Mouse (Mus musculus) gastrocnemius, adult 2 months (tissue): ENCODE measurements around the gene Gm4767. TPM values are rescaled to one million over a fixed set of nuclear protein-coding genes. Genes with fewer than 3 reads are reported as not detected.
"Not testable (repeated sequence)": the region's sequence is repeated elsewhere in the genome, so short reads cannot be mapped to it uniquely, and the experiment has no call there.

Source experiments
- DNase-seq: peaks from one replicate; pipeline ENCODE4 v3.0.0; 2022
- H3K27ac ChIP-seq: fragments of 200-600 bp; 2 replicates; pipeline ENCODE4 v1.8.1; 2022; ENCODE audit warnings: mild to moderate bottlenecking
- H3K4me3 ChIP-seq: fragments of 200-600 bp; 2 replicates; pipeline ENCODE4 v1.8.1; 2022; ENCODE audit warnings: mild to moderate bottlenecking, moderate library complexity
- intact Hi-C: fragments of 180-260 bp; cut with DNase I; formaldehyde crosslinking; loops from one replicate; pipeline ENCODE4 v1.15.1; 2025
- long read RNA-seq, 2 experiments: library from polyadenylated mRNA; stranded (forward); transcript quantifications; one replicate each; pipeline ENCODE4 v2.0.0; 2021
- total RNA-seq, 2 experiments: library from RNA; stranded (reverse); gene quantifications; 2 replicates each; pipeline ENCODE4 v1.2.3; 2021

Gm4767 gene
- 1 to 10 TPM in 1 of 2 experiments, under 1 TPM in 1; 0.89 to 1.0 TPM for total RNA-seq
- long read RNA-seq, experiment 1 = 0 reads
- long read RNA-seq, experiment 2 = 0 reads

DNA sequence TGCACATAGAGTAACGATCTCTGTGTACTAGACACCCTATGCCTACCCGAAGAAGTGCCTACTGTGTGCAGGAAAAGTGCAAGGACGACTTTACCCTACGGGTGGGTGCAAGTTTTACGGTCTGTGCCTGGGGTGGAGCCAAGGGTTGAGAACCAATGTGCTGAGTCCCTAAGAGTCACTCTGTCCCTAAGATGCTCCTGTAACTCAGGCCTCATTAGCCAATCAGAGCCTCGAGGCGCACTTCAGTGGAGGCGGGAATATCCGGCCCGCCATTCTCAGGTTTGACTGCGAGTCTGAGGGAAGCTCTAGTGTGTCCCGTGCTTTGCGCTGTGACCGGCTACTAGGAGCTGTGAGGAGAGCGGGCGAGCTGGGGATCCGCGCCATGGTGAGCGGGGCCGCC is at the start of gene Gm4767:
Gm4767 (plus strand) TSS at position 288 of the 400 bp plus-strand sequence.
- H3K4me3 ChIP-seq, H3K27ac ChIP-seq, intact Hi-C loops: not testable (repeated sequence)
- peak; percentile 12 for DNase-seq

- H3K4me3 ChIP-seq, intact Hi-C loops, DNase-seq, H3K27ac ChIP-seq: not testable (repeated sequence)
Observed at GRCm38 (mm10) chr10:81770506-81771403, 41.2 kb upstream of the Gm4767 start, which contains the start of gene Gm3055. Gene Gm3055, minus strand, starts transcription at chr10:81771161.

DNA sequence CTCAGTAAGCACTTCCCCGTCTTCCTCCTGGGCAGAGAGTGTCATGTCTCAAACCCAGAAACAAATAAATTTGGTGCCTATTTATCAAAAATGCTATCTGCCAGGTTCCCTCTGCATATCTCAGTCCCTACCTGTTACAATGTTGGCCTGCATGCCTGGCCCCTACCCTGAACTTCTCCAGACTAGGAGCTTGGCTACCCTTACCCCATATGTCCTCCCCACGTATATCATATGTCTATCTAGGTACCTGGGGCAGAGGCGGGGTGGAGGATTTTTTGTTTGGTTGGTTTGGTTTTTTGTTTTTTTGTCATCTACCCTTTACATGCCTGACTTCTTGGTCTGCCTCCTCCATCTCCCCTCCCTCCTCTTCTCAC is 40.6 kb upstream of the Gm4767 start:
- not testable (repeated sequence) for H3K4me3 ChIP-seq

DNA sequence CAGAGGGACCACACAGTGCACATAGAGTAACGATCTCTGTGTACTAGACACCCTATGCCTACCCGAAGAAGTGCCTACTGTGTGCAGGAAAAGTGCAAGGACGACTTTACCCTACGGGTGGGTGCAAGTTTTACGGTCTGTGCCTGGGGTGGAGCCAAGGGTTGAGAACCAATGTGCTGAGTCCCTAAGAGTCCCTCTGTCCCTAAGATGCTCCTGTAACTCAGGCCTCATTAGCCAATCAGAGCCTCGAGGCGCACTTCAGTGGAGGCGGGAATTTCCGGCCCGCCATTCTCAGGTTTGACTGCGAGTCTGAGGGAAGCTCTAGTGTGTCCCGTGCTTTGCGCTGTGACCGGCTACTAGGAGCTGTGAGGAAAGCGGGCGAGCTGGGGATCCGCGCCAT is 34.2 kb downstream of the Gm4767 start:
- DNase-seq, H3K27ac ChIP-seq, intact Hi-C loops, H3K4me3 ChIP-seq: not testable (repeated sequence)

More for the DNA sequence above, 40.6 kb upstream of the Gm4767 start:
- intact Hi-C loops, H3K27ac ChIP-seq, DNase-seq: not testable (repeated sequence)

DNA sequence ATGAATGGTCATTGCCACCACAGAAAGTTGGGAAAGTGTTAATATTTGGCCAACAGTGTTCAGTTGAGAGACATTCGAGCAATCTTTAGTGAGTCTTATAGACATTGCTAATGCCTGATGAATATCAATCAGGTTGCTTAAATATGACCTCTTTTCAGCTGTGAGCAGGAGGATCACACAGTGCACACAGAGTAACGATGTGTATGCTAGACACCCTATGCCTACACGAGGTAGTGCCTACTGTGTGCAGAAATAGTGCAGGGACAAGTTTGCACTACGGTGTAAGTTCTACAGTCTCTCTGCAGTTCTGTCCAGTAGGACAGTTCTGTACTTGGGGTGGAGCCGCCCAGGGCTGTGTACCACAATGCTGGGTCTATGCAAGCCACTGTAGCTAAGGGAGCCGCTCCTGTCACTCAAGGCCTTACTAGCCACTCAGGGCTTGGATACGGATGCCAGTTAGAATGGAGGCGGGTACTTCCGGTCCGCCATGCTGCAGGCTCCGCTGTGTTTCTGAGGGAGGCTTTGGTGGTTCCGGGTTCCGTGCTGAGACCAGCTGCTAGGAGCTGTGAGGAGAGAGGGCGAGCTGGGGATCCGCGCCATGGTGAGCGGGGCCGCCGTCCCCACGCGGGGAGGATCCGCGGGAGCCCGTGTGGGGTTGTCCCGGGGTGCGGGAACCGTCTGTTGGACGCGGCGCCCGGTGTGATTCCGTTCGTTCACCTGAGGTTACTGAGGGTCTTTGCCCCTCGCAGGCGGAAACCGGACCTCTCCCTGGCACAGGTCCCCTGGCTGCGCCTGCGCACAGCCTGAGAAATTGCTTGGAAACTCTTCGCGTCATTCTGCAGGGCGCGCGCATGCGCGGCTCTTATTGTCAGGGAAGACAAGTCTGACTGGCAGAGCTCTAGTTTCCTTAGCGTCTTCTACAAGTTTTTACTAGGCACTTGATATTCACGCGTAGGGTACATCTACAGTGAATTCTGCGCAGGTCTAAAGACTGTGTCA is 51.7 kb downstream of the Gm4767 start, which contains the start of gene Gm32687:
Gm32687 (plus strand) TSS at position 526 of the 999 bp plus-strand sequence.
- H3K27ac ChIP-seq, intact Hi-C loops, H3K4me3 ChIP-seq: not testable (repeated sequence)
- DNase-seq = peak; percentile 7

Other genes starting within 250 kb of the Gm4767 start
- 1 to 10 TPM; 5.6 to 7.3 TPM for gene Tle2, start 237.6 kb upstream of the Gm4767 start, total RNA-seq
- 1 to 10 TPM; 5.6 to 6.7 TPM for gene Tle6, start 211.1 kb upstream of the Gm4767 start, total RNA-seq
- 1 to 10 TPM; 2.5 to 3.9 TPM for gene BC025920, start 205.9 kb upstream of the Gm4767 start, total RNA-seq
- gene Sirt6, start 184.4 kb upstream of the Gm4767 start, total RNA-seq = 1 to 10 TPM; 4.7 to 5.6 TPM
- 10 to 100 TPM in 1 of 2 experiments, 1 to 10 TPM in 1; 6.8 to 10.5 TPM for gene Ankrd24, start 183.6 kb upstream of the Gm4767 start, total RNA-seq
- gene Gm10778, start 163.1 kb upstream of the Gm4767 start, total RNA-seq = 1 to 10 TPM; 1.8 TPM
- 1 to 10 TPM; 3.9 to 5.7 TPM for gene Zfp433, start 107.4 kb upstream of the Gm4767 start, total RNA-seq
- 1 to 10 TPM in 1 of 2 experiments, under 1 TPM in 1; 0.61 to 1.7 TPM for gene Gm3055, start 41.0 kb upstream of the Gm4767 start, total RNA-seq
- gene Gm32687, start 51.7 kb downstream of the Gm4767 start, total RNA-seq = 1 to 10 TPM; 2.0 to 2.9 TPM
- under 1 TPM; 0.33 to 0.53 TPM for gene Zfp781, start 118.3 kb downstream of the Gm4767 start, total RNA-seq
- 1 to 10 TPM; 1.6 to 1.9 TPM for gene Zfp873, start 235.9 kb downstream of the Gm4767 start, total RNA-seq